Mouse (Mus musculus) mouse embryonic stem cell (cell line): ENCODE results near the gene Olfr849.

ENCODE experiments used
- in situ Hi-C, 2 experiments: fragments of 300-500 bp; cut with MboI; formaldehyde crosslinking; loops; 1 replicate in 1 of 2; 3 replicates in 1 of 2; pipeline ENCODE4 v1.14.3; 2019 to 2020; ENCODE audit warnings: low sequenced_read_pairs in 2 of 2, low pct_unique_long_range_greater_than_20kb in 1 of 2, mixed read lengths in 1 of 2; ENCODE audit not compliant: unreplicated experiment in 1 of 2

The Olfr849 gene

GRCm38 (mm10) chr9:19439966-19440365 lies at the start of gene Olfr849:
Gene Olfr849, plus strand, starts transcription at chr9:19440266.
- in situ Hi-C loops: no loop called here

- in situ Hi-C loops: no loop called here
Observed at GRCm38 (mm10) chr9:19478148-19478547, 38.1 kb downstream of the Olfr849 start, which contains the start of gene Olfr850. Gene Olfr850, minus strand, starts transcription at chr9:19478248.

- in situ Hi-C loops: no loop called here
Observed at GRCm38 (mm10) chr9:19492995-19493394, 52.9 kb downstream of the Olfr849 start, which contains the start of gene Olfr851. Gene Olfr851, plus strand, starts transcription at chr9:19493295.
